In genomic region chr16:33074967-33075366, GRCm38 (mm10) we compare ENCODE assay signal across 29 mouse cellular contexts. TPM values are rescaled to one million over a fixed set of nuclear protein-coding genes. Genes with fewer than 3 reads are reported as not detected.
DNase-seq lines count a peak whose midpoint lies in the region; ATAC-seq and TF ChIP-seq lines count a peak whose summit lies in the region.
"Had no signal": no experiment of that assay in that cellular context is flagged by ENCODE, and none has a peak within 500 bp of the region (broad histone marks: within the 10 kb centered on the region; RNA-seq: fewer than 3 reads in every experiment).

No protein-coding gene starts in this region.

- no peaks in the 10 kb centered on the region for H3K9me3 ChIP-seq in forebrain, postnatal 0 days (ENCODE audit: low read length)
- H3K9me3 ChIP-seq in midbrain, embryonic 14.5 days (ENCODE audit: control insufficient read depth, low read length), result no peaks in the 10 kb centered on the region
- H3K9me3 ChIP-seq: forebrain, embryonic 10.5 days; forebrain, embryonic 13.5 days; G1E; heart, embryonic 12.5 days; heart, embryonic 15.5 days; hindbrain, embryonic 10.5 days; hindbrain, embryonic 13.5 days had no signal

- H3K4me3 ChIP-seq in forebrain, postnatal 0 days (ENCODE audit: low read depth, low read length), result no peak overlapping the region
- H3K4me3 ChIP-seq in midbrain, embryonic 14.5 days (replicated peaks; ENCODE audit: low read depth, low read length), result no peak overlapping the region
- H3K4me3 ChIP-seq: forebrain, embryonic 10.5 days; forebrain, embryonic 13.5 days; gastrocnemius, adult 2 months; heart, embryonic 12.5 days; heart, embryonic 15.5 days; hindbrain, embryonic 10.5 days; hindbrain, embryonic 13.5 days had no signal

- H3K4me1 ChIP-seq in forebrain, postnatal 0 days (ENCODE audit: insufficient read depth), result no peaks in the 10 kb centered on the region
- no peaks in the 10 kb centered on the region for H3K4me1 ChIP-seq in midbrain, embryonic 14.5 days (ENCODE audit: control insufficient read depth, insufficient read depth, low read length)
- H3K4me1 ChIP-seq: forebrain, embryonic 10.5 days; forebrain, embryonic 13.5 days; heart, embryonic 12.5 days; heart, embryonic 15.5 days; hindbrain, embryonic 10.5 days; hindbrain, embryonic 13.5 days had no signal

- peak; percentile 64 for ATAC-seq in CD4-positive, CD25-positive, alpha-beta regulatory T cell, adult 4 months
- ATAC-seq in granulocyte monocyte progenitor cell, adult 5-6 weeks (replicated peaks; ENCODE audit: poor library complexity, severe bottlenecking), result 0 out of 2 replicates have a peak, but pooled peaks have one; percentile 15
- ATAC-seq in forebrain, postnatal 0 days, result no peak
- ATAC-seq in midbrain, embryonic 14.5 days (ENCODE audit: low FRiP score, low TSS enrichment), result no peak
- ATAC-seq: forebrain, embryonic 13.5 days; forebrain, embryonic 16.5 days; hindbrain, embryonic 16.5 days; intestine, embryonic 16.5 days; Patski had no signal

- no peak overlapping the region for H3K4me2 ChIP-seq in forebrain, postnatal 0 days (ENCODE audit: low read depth)
- H3K4me2 ChIP-seq in midbrain, embryonic 14.5 days (ENCODE audit: low read length), result no peak overlapping the region
- H3K4me2 ChIP-seq: forebrain, embryonic 13.5 days; heart, embryonic 12.5 days; heart, embryonic 15.5 days; hindbrain, embryonic 13.5 days had no signal

- no peaks in the 10 kb centered on the region for H3K27me3 ChIP-seq in forebrain, postnatal 0 days (ENCODE audit: insufficient read depth, low read length)
- H3K27me3 ChIP-seq in midbrain, embryonic 14.5 days (ENCODE audit: control insufficient read depth, insufficient read depth, low read length), result no peaks in the 10 kb centered on the region
- H3K27me3 ChIP-seq: forebrain, embryonic 13.5 days; heart, embryonic 12.5 days; heart, embryonic 15.5 days; hindbrain, embryonic 13.5 days; Patski had no signal

- WGBS in forebrain, postnatal 0 days, result 85% methylated on average over 5 of the region's 5 CpGs
- WGBS in midbrain, embryonic 14.5 days, result 89% methylated on average over 5 of the region's 5 CpGs

- no peak overlapping the region for H3K9ac ChIP-seq in forebrain, postnatal 0 days
- H3K9ac ChIP-seq in midbrain, embryonic 14.5 days (replicated peaks; ENCODE audit: low read length), result no peak overlapping the region
- H3K9ac ChIP-seq: forebrain, embryonic 13.5 days; heart, embryonic 12.5 days; heart, embryonic 15.5 days; hindbrain, embryonic 13.5 days had no signal

- no peak for TF ChIP-seq CTCF in forebrain, postnatal 0 days (IDR thresholded peaks at IDR 0.05; ENCODE audit: low read depth)

- peaks cover 11% of the 10 kb centered on the region for H3K36me3 ChIP-seq in forebrain, postnatal 0 days (ENCODE audit: insufficient read depth)
- H3K36me3 ChIP-seq in midbrain, embryonic 14.5 days (ENCODE audit: control insufficient read depth, insufficient read depth, low read length), result peaks cover 50% of the 10 kb centered on the region

- DNase-seq in heart, adult 11 months, result peak; percentile 80
- no peak for DNase-seq in heart, adult 9 months (ENCODE audit: low spot score in 2 of 2)
- peak; percentile 40 for DNase-seq in naive thymus-derived CD4-positive, alpha-beta T cell, adult 2 months (ENCODE audit: low read depth)
- DNase-seq in forebrain, postnatal 0 days, result no peak
- no peak for DNase-seq in midbrain, embryonic 14.5 days
- no peak for DNase-seq in cerebellum, postnatal 10 days
- DNase-seq: adrenal gland, adult 2 months; adrenal gland, postnatal 14 days; B cell, adult 2 months; cerebellum, adult 11 months; cerebellum, adult 2 months; cerebellum, postnatal 14 days; gastrocnemius, adult 2 months; gastrocnemius, postnatal 14 days; heart, postnatal 10 days; heart, postnatal 36 days had no signal

- no peak overlapping the region for H3K27ac ChIP-seq in forebrain, postnatal 0 days (ENCODE audit: low read depth, low read length)
- H3K27ac ChIP-seq in midbrain, embryonic 14.5 days (replicated peaks; ENCODE audit: low read depth, low read length), result no peak overlapping the region
- H3K27ac ChIP-seq: forebrain, embryonic 10.5 days; forebrain, embryonic 13.5 days; gastrocnemius, adult 2 months; heart, embryonic 15.5 days; hindbrain, embryonic 10.5 days; hindbrain, embryonic 13.5 days had no signal

RNA-seq across cellular contexts. Expression of gene Lmln, which starts 12.6 kb away (rescaled TPM):
- under 1 TPM; 0.15 to 0.66 TPM for polyA plus RNA-seq in CD4-positive, CD25-positive, alpha-beta regulatory T cell, adult 4 months (2017; shearing (Covaris generic))
- 3.6 and 8.5 TPM in 2 replicates for total RNA-seq in granulocyte monocyte progenitor cell, adult 5-6 weeks (2014; fragmentation: Nextera tagmentation)
- total RNA-seq in granulocyte monocyte progenitor cell, adult 5-6 weeks (2017), result 3.3 and 3.5 TPM in 2 replicates
- 7.3 and 16.6 TPM in 2 replicates for total RNA-seq in forebrain, postnatal 0 days (2014; rRNA removed)
- 0.87 and 3.0 TPM in 2 replicates for polyA plus RNA-seq in forebrain, postnatal 0 days (2015; fragmentation: Nextera tagmentation; extraction: Ambion mirVana)
- 2.9 and 3.2 TPM in 2 replicates for polyA plus RNA-seq in midbrain, embryonic 14.5 days (2014; fragmentation: Nextera tagmentation; extraction: Ambion mirVana)

RNA-seq across cellular contexts. Expression of gene Rpl35a, which starts 18.7 kb away (rescaled TPM):
- 1,000 to 10,000 TPM; 1,192 to 1,593 TPM for polyA plus RNA-seq in CD4-positive, CD25-positive, alpha-beta regulatory T cell, adult 4 months (2017; shearing (Covaris generic))
- 3,504 and 3,720 TPM in 2 replicates for total RNA-seq in granulocyte monocyte progenitor cell, adult 5-6 weeks (2014; fragmentation: Nextera tagmentation)
- total RNA-seq in granulocyte monocyte progenitor cell, adult 5-6 weeks (2017), result 2,270 and 2,292 TPM in 2 replicates
- total RNA-seq in forebrain, postnatal 0 days (2014; rRNA removed), result 721 and 854 TPM in 2 replicates
- polyA plus RNA-seq in forebrain, postnatal 0 days (2015; fragmentation: Nextera tagmentation; extraction: Ambion mirVana), result 482 and 654 TPM in 2 replicates
- 477 and 558 TPM in 2 replicates for polyA plus RNA-seq in midbrain, embryonic 14.5 days (2014; fragmentation: Nextera tagmentation; extraction: Ambion mirVana)

RNA-seq across cellular contexts. Expression of gene Iqcg, which starts 18.9 kb away (rescaled TPM):
- 1 to 10 TPM; 1.1 TPM for polyA plus RNA-seq in CD4-positive, CD25-positive, alpha-beta regulatory T cell, adult 4 months (2017; shearing (Covaris generic))
- 0.81 TPM in 1 of 2 replicates, not detected in the other for total RNA-seq in granulocyte monocyte progenitor cell, adult 5-6 weeks (2014; fragmentation: Nextera tagmentation)
- total RNA-seq in granulocyte monocyte progenitor cell, adult 5-6 weeks (2017), result 2.4 and 5.6 TPM in 2 replicates
- total RNA-seq in forebrain, postnatal 0 days (2014; rRNA removed), result 4.6 and 8.3 TPM in 2 replicates
- 3.3 and 6.0 TPM in 2 replicates for polyA plus RNA-seq in forebrain, postnatal 0 days (2015; fragmentation: Nextera tagmentation; extraction: Ambion mirVana)
- polyA plus RNA-seq in midbrain, embryonic 14.5 days (2014; fragmentation: Nextera tagmentation; extraction: Ambion mirVana), result 4.7 and 6.2 TPM in 2 replicates

Comparison
In these comparisons a context has a peak if more than half of its experiments do, and no peak if none do; other contexts are left out.
1. DNase-seq: peak in heart, adult 11 months (single experiment) and naive thymus-derived CD4-positive, alpha-beta T cell, adult 2 months (single experiment); none in heart, adult 9 months (0 of 2), forebrain, postnatal 0 days (single experiment), midbrain, embryonic 14.5 days (single experiment) and cerebellum, postnatal 10 days (0 of 2).
2. ATAC-seq: peak in CD4-positive, CD25-positive, alpha-beta regulatory T cell, adult 4 months (single experiment) and granulocyte monocyte progenitor cell, adult 5-6 weeks (single experiment); none in forebrain, postnatal 0 days (single experiment) and midbrain, embryonic 14.5 days (single experiment).